Mouse (Mus musculus) embryonic facial prominence, embryonic 10.5 days (tissue): Measurements from ENCODE around the gene Nfatc2. TPM values are rescaled to one million over a fixed set of nuclear protein-coding genes. Genes with fewer than 3 reads are reported as not detected.
A peak's percentile ranks its signal among the peaks of the same experiment; 100 is the strongest.

Experiments used
- DNase-seq: peaks from one replicate; pipeline ENCODE4 v3.0.0-alpha.2; 2017; ENCODE audit warnings: low spot score
- H3K27ac ChIP-seq: fragments of 300-500 bp; sonication (generic); replicated peaks from 2 replicates; pipeline ENCODE4 v1.5.1; 2016; ENCODE audit warnings: mild to moderate bottlenecking
- H3K27me3 ChIP-seq: fragments of 300-500 bp; sonication (generic); replicated peaks from 2 replicates; pipeline ENCODE4 v1.6.1; 2016; ENCODE audit warnings: low read depth, mild to moderate bottlenecking; ENCODE audit not compliant: poor library complexity, severe bottlenecking
- H3K36me3 ChIP-seq: fragments of 300-500 bp; sonication (generic); replicated peaks from 2 replicates; pipeline ENCODE4 v1.6.1; 2016; ENCODE audit warnings: mild to moderate bottlenecking, moderate library complexity
- H3K4me1 ChIP-seq: fragments of 300-500 bp; sonication (generic); 2 replicates; pipeline ENCODE4 v1.6.1; 2016
- H3K4me3 ChIP-seq: fragments of 300-500 bp; sonication (generic); 2 replicates; pipeline ENCODE4 v1.5.1; 2016; ENCODE audit warnings: mild to moderate bottlenecking, moderate library complexity
- H3K9me3 ChIP-seq: fragments of 300-500 bp; sonication (generic); 2 replicates; pipeline ENCODE4 v1.6.1; 2016; ENCODE audit warnings: mild to moderate bottlenecking
- WGBS: fragments of 180-500 bp; shearing (Covaris S2); methylation state at CpG from one replicate; pipeline ENCODE4 v1.1.7; 2016; 5-methylcytosine and 5-hydroxymethylcytosine counted together
- polyA plus RNA-seq: library from polyadenylated mRNA; unstranded; fragments of >200 nt; fragmentation: Nextera tagmentation; extraction: Ambion mirVana; gene quantifications from 2 replicates; pipeline ENCODE4 v1.2.1, GENCODE M21; 2016

The Nfatc2 gene
- polyA plus RNA-seq, 1 experiment from 2014 or later, result 0.66 TPM

- H3K27ac ChIP-seq, result no peak overlapping the region
- no peaks in the 10 kb centered on the region for H3K36me3 ChIP-seq
- H3K4me1 ChIP-seq, result peaks cover 49% of the 10 kb centered on the region
- H3K9me3 ChIP-seq, result no peaks in the 10 kb centered on the region
- no peak for DNase-seq
- 70% methylated on average over 8 of the region's 8 CpGs for WGBS
- no peak overlapping the region for H3K4me3 ChIP-seq
- peaks cover 33% of the 10 kb centered on the region for H3K27me3 ChIP-seq
These were observed 17.0 kb downstream of the Nfatc2 start for GRCm38 (mm10) chr2:168584408-168584807.

- WGBS, result 78% methylated on average over 5 of the region's 5 CpGs
- Histone ChIP-seq H3K36me3 (no peaks in the 10 kb centered on the region), H3K4me1 (peaks cover 54% of the 10 kb centered on the region), H3K4me3 (no peak overlapping the region), H3K9me3 (no peaks in the 10 kb centered on the region), H3K27me3 (peaks cover 29% of the 10 kb centered on the region), H3K27ac (0 out of 2 replicates have a peak overlapping the region, but pooled peaks have one; percentile 4)
- DNase-seq, result no peak
These were observed 18.4 kb downstream of the Nfatc2 start for GRCm38 (mm10) chr2:168583084-168583483.

GRCm38 (mm10) chr2:168581207-168581854 lies 20.1 kb downstream of the Nfatc2 start:
- no peaks in the 10 kb centered on the region for H3K36me3 ChIP-seq
- WGBS, result 30% methylated on average over 6 of the region's 6 CpGs
- H3K4me1 ChIP-seq, result peaks cover 68% of the 10 kb centered on the region
- no peaks in the 10 kb centered on the region for H3K9me3 ChIP-seq
- DNase-seq, result no peak
- H3K4me3 ChIP-seq, result no peak overlapping the region
- H3K27ac ChIP-seq, result peak overlapping the region; percentile 65; the same call in 1 of the 2 replicates
- H3K27me3 ChIP-seq, result peaks cover 24% of the 10 kb centered on the region

GRCm38 (mm10) chr2:168580295-168580915 lies 21.1 kb downstream of the Nfatc2 start:
- 43% methylated on average over 22 of the region's 22 CpGs for WGBS
- H3K36me3 ChIP-seq, result no peaks in the 10 kb centered on the region
- no peaks in the 10 kb centered on the region for H3K9me3 ChIP-seq
- DNase-seq, result peak; percentile 22
- peak overlapping the region; percentile 1; the same call in 1 of the 2 replicates for H3K4me3 ChIP-seq
- peak overlapping the region; percentile 65 for H3K27ac ChIP-seq
- peaks cover 68% of the 10 kb centered on the region for H3K4me1 ChIP-seq
- peaks cover 24% of the 10 kb centered on the region for H3K27me3 ChIP-seq

- peaks cover 72% of the 10 kb centered on the region for H3K4me1 ChIP-seq
- H3K27me3 ChIP-seq, result peaks cover 24% of the 10 kb centered on the region
- H3K27ac ChIP-seq, result peak overlapping the region; percentile 40; the same call in 1 of the 2 replicates
- 79% methylated on average over 15 of the region's 15 CpGs for WGBS
- H3K4me3 ChIP-seq, result no peak overlapping the region
- no peaks in the 10 kb centered on the region for H3K36me3 ChIP-seq
- no peaks in the 10 kb centered on the region for H3K9me3 ChIP-seq
- no peak for DNase-seq
These were observed 21.8 kb downstream of the Nfatc2 start for GRCm38 (mm10) chr2:168579601-168580130.

GRCm38 (mm10) chr2:168579109-168579508 lies 22.3 kb downstream of the Nfatc2 start:
- peaks cover 24% of the 10 kb centered on the region for H3K27me3 ChIP-seq
- H3K9me3 ChIP-seq, result no peaks in the 10 kb centered on the region
- H3K27ac ChIP-seq, result peak overlapping the region; percentile 40; the same call in 1 of the 2 replicates
- 83% methylated on average over 3 of the region's 3 CpGs for WGBS
- DNase-seq, result no peak
- no peak overlapping the region for H3K4me3 ChIP-seq
- H3K4me1 ChIP-seq, result peaks cover 72% of the 10 kb centered on the region
- H3K36me3 ChIP-seq, result no peaks in the 10 kb centered on the region

- no peaks in the 10 kb centered on the region for H3K36me3 ChIP-seq
- H3K27ac ChIP-seq, result peak overlapping the region; percentile 57; the same call in 1 of the 2 replicates
- H3K27me3 ChIP-seq, result peaks cover 24% of the 10 kb centered on the region
- peaks cover 67% of the 10 kb centered on the region for H3K4me1 ChIP-seq
- 57% methylated on average over 9 of the region's 9 CpGs for WGBS
- no peaks in the 10 kb centered on the region for H3K9me3 ChIP-seq
- DNase-seq, result no peak
- H3K4me3 ChIP-seq, result no peak overlapping the region
These were observed 23.3 kb downstream of the Nfatc2 start for GRCm38 (mm10) chr2:168578132-168578531.

- Histone ChIP-seq H3K4me3 (no peak overlapping the region), H3K9me3 (no peaks in the 10 kb centered on the region), H3K27me3 (peaks cover 24% of the 10 kb centered on the region), H3K27ac (peak overlapping the region; percentile 57), H3K4me1 (peaks cover 63% of the 10 kb centered on the region), H3K36me3 (no peaks in the 10 kb centered on the region)
- DNase-seq, result no peak
- 67% methylated on average over 7 of the region's 7 CpGs for WGBS
These were observed 24.1 kb downstream of the Nfatc2 start for GRCm38 (mm10) chr2:168577381-168577780.

GRCm38 (mm10) chr2:168575834-168576233 lies 25.6 kb downstream of the Nfatc2 start:
- Histone ChIP-seq H3K9me3 (0 out of 2 replicates have a peak, but pooled peaks cover 7% of the 10 kb centered on the region), H3K4me1 (peaks cover 55% of the 10 kb centered on the region), H3K36me3 (no peaks in the 10 kb centered on the region), H3K4me3 (no peak overlapping the region), H3K27ac (no peak overlapping the region), H3K27me3 (peaks cover 24% of the 10 kb centered on the region)
- DNase-seq, result no peak
- whole genome bisulfite sequencing, result 77% methylated on average over 5 of the region's 5 CpGs

- Histone ChIP-seq H3K4me1 (peaks cover 46% of the 10 kb centered on the region), H3K9me3 (0 out of 2 replicates have a peak, but pooled peaks cover 8% of the 10 kb centered on the region), H3K27ac (no peak overlapping the region), H3K27me3 (peaks cover 19% of the 10 kb centered on the region), H3K36me3 (no peaks in the 10 kb centered on the region), H3K4me3 (no peak overlapping the region)
- no peak for DNase-seq
- 69% methylated on average over 10 of the region's 10 CpGs for WGBS
These were observed 26.5 kb downstream of the Nfatc2 start for GRCm38 (mm10) chr2:168574934-168575333.

GRCm38 (mm10) chr2:168573866-168574265 lies 27.6 kb downstream of the Nfatc2 start:
- Histone ChIP-seq H3K27ac (no peak overlapping the region), H3K9me3 (0 out of 2 replicates have a peak, but pooled peaks cover 8% of the 10 kb centered on the region), H3K27me3 (peaks cover 8% of the 10 kb centered on the region), H3K36me3 (no peaks in the 10 kb centered on the region), H3K4me1 (peaks cover 38% of the 10 kb centered on the region), H3K4me3 (no peak overlapping the region)
- no peak for DNase-seq
- WGBS, result 73% methylated on average over 3 of the region's 3 CpGs

- peaks cover 17% of the 10 kb centered on the region for H3K4me1 ChIP-seq
- 94% methylated on average over 32 of the region's 32 CpGs for WGBS
- H3K36me3 ChIP-seq, result no peaks in the 10 kb centered on the region
- no peak overlapping the region for H3K27ac ChIP-seq
- H3K9me3 ChIP-seq, result 0 out of 2 replicates have a peak, but pooled peaks cover 8% of the 10 kb centered on the region
- DNase-seq, result no peak
- H3K27me3 ChIP-seq, result no peaks in the 10 kb centered on the region
- no peak overlapping the region for H3K4me3 ChIP-seq
These were observed 30.2 kb downstream of the Nfatc2 start for GRCm38 (mm10) chr2:168571241-168571640.
